Mouse (Mus musculus): ENCODE measurements around the gene H2-DMb2. TPM values are rescaled to one million over a fixed set of nuclear protein-coding genes. Genes with fewer than 3 reads are reported as not detected.

Gene H2-DMb2
- polyA plus RNA-seq, 1 experiment from 2014 or later, result 0.32 TPM

- H3K9ac ChIP-seq (replicated peaks), result peak within 1 kb of the TSS; percentile 99
- H3K9me3 ChIP-seq, result no peaks in the 10 kb centered on the region
- H3K36me3 ChIP-seq, result peaks cover 38% of the 10 kb centered on the region
- H3K27me3 ChIP-seq, result no peaks in the 10 kb centered on the region
- under 1% methylated on average over 96 of the region's 96 CpGs for WGBS
- H3K4me3 ChIP-seq (replicated peaks), result peak within 1 kb of the TSS; percentile 100
- peak; percentile 78 for ATAC-seq
- H3K27ac ChIP-seq, result peak within 1 kb of the TSS; percentile 100
- peaks cover 43% of the 10 kb centered on the region for H3K4me1 ChIP-seq (replicated peaks)
- peak within 1 kb of the TSS; percentile 98 for H3K4me2 ChIP-seq (replicated peaks)
Observed at GRCm38 (mm10) chr17:34119249-34120179, 23.6 kb upstream of the H2-DMb2 start, which contains the start of gene H2-DMa. Gene H2-DMa (plus strand): TSS chr17:34119541.

GRCm38 (mm10) chr17:34120180-34120723 is 22.9 kb upstream of the H2-DMb2 start:
- Histone ChIP-seq H3K4me3 (replicated peaks) (peak overlapping the region; percentile 100), H3K4me2 (replicated peaks) (peak overlapping the region; percentile 98), H3K27me3 (no peaks in the 10 kb centered on the region), H3K36me3 (peaks cover 31% of the 10 kb centered on the region), H3K9ac (replicated peaks) (peak overlapping the region; percentile 99), H3K4me1 (replicated peaks) (peaks cover 45% of the 10 kb centered on the region), H3K27ac (peak overlapping the region; percentile 100), H3K9me3 (no peaks in the 10 kb centered on the region)
- 0% methylated on average over 25 of the region's 42 CpGs for WGBS
- ATAC-seq, result peak; percentile 1; the same call in 1 of the 2 replicates

DNA sequence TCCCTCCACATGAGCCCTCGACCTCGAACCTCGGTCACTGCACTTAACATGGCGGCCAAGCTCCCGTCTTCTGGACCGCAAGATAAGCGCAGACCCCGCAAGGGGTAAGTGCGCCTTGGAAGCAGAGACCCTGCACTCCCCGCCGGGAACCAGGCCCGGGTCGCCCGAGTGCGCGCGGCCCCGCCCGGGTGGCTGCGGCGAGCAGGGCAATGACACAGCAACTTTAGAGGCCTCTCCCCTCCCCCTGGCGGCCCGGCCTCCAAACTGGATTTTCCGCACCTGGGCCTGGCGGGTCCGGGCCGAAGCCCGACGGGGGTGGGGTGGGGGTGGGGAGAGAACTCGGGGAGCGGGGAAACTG is 22.3 kb upstream of the H2-DMb2 start:
- Histone ChIP-seq H3K4me3 (replicated peaks) (peak overlapping the region; percentile 100), H3K36me3 (peaks cover 25% of the 10 kb centered on the region), H3K9me3 (no peaks in the 10 kb centered on the region), H3K27me3 (no peaks in the 10 kb centered on the region), H3K4me2 (replicated peaks) (peak overlapping the region; percentile 98), H3K9ac (replicated peaks) (peak overlapping the region; percentile 99), H3K4me1 (replicated peaks) (peaks cover 40% of the 10 kb centered on the region), H3K27ac (peak overlapping the region; percentile 100)
- ATAC-seq, result 0 out of 2 replicates have a peak, but pooled peaks have one; percentile 7
- under 1% methylated on average over 31 of the region's 31 CpGs for WGBS

DNA sequence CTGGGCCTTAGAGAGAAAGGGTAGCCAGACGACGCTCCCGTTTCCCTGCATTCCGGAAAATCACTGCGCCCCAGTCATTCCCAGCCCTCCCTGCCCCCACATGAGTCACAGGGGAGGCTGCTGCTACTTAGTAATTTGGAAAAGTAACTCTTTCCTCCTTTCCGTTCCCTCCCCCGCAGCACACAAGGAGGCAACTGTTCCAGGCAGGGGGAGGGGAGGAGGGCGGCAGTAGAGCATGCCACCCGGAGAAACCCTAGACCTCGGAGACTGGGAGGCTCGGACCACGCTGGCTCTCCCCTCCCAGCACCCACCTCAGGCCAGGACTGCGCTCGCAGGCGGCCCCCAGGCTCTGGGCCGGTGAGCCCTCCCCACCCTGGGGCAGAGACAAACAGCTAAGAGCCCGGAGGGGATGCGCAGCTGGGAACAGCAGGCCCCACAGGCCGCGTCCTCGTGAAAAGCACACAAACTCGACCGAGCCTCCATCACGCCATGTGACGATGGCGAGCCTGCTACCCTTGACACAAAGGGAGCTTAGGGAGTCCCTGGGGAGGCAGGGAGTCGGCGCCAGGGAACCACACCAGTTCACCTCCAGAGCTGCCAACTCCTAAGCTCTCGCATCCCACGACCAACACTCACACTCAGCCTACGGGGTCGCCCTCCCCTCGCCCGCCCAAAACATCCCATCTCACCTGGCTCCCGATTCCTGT is 21.8 kb upstream of the H2-DMb2 start:
- Histone ChIP-seq H3K9ac (replicated peaks) (peak overlapping the region; percentile 99), H3K4me2 (replicated peaks) (peak overlapping the region; percentile 98), H3K4me3 (replicated peaks) (peak overlapping the region; percentile 100), H3K9me3 (no peaks in the 10 kb centered on the region), H3K4me1 (replicated peaks) (peaks cover 36% of the 10 kb centered on the region), H3K27ac (peak overlapping the region; percentile 100), H3K36me3 (peaks cover 23% of the 10 kb centered on the region), H3K27me3 (no peaks in the 10 kb centered on the region)
- peak; percentile 32 for ATAC-seq
- 0% methylated on average over 33 of the region's 35 CpGs for WGBS

DNA sequence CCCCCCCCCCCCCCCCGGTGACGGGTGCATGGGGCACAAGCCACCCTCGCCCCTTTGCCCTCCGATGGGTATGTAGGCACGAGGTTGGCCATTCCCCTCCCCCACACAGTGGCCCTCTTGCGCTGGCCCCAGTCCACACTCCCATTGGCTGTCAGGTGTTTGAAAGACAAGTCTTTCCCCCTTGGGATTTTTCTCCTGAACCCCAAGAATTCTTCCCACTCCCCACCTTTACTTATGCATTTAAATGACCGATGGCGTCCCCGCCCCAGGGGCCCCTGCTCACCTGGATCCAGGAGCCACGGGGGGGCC is 21.3 kb upstream of the H2-DMb2 start:
- Histone ChIP-seq H3K27ac (peak overlapping the region; percentile 100), H3K27me3 (0 out of 2 replicates have a peak, but pooled peaks cover 3% of the 10 kb centered on the region)
- peak; percentile 10; the same call in 1 of the 2 replicates for ATAC-seq

GRCm38 (mm10) chr17:34122188-34122984 is 20.7 kb upstream of the H2-DMb2 start, which contains the start of gene Brd2:
Gene Brd2 (minus strand): TSS chr17:34122634.
- peak within 1 kb of the TSS; percentile 98 for H3K4me2 ChIP-seq (replicated peaks)
- under 1% methylated on average over 56 of the region's 75 CpGs for WGBS
- no peaks in the 10 kb centered on the region for H3K9me3 ChIP-seq
- 0 out of 2 replicates have a peak, but pooled peaks cover 4% of the 10 kb centered on the region for H3K27me3 ChIP-seq
- peak within 1 kb of the TSS; percentile 100 for H3K27ac ChIP-seq
- H3K4me1 ChIP-seq (replicated peaks), result peaks cover 26% of the 10 kb centered on the region
- ATAC-seq, result peak; percentile 49
- H3K4me3 ChIP-seq (replicated peaks), result peak within 1 kb of the TSS; percentile 100
- peak within 1 kb of the TSS; percentile 99 for H3K9ac ChIP-seq (replicated peaks)
- H3K36me3 ChIP-seq, result peaks cover 15% of the 10 kb centered on the region

More for the DNA sequence above, 21.3 kb upstream of the H2-DMb2 start:
- Histone ChIP-seq H3K9ac (replicated peaks) (peak overlapping the region; percentile 99), H3K4me1 (replicated peaks) (peaks cover 30% of the 10 kb centered on the region), H3K4me2 (replicated peaks) (peak overlapping the region; percentile 98), H3K36me3 (peaks cover 19% of the 10 kb centered on the region), H3K4me3 (replicated peaks) (peak overlapping the region; percentile 100), H3K9me3 (no peaks in the 10 kb centered on the region)
- 2% methylated on average over 10 of the region's 10 CpGs for WGBS

GRCm38 (mm10) chr17:34123111-34123510 is 20.0 kb upstream of the H2-DMb2 start:
- peak overlapping the region; percentile 99 for H3K9ac ChIP-seq (replicated peaks)
- no peak for ATAC-seq
- WGBS, result 2% methylated on average over 7 of the region's 7 CpGs
- H3K4me3 ChIP-seq (replicated peaks), result peak overlapping the region; percentile 100
- H3K4me2 ChIP-seq (replicated peaks), result peak overlapping the region; percentile 98
- H3K27me3 ChIP-seq, result peaks cover 9% of the 10 kb centered on the region; the same call in 1 of the 2 replicates
- peaks cover 27% of the 10 kb centered on the region for H3K4me1 ChIP-seq (replicated peaks)
- H3K36me3 ChIP-seq, result peaks cover 12% of the 10 kb centered on the region
- H3K27ac ChIP-seq, result peak overlapping the region; percentile 100; the same call in 1 of the 2 replicates
- no peaks in the 10 kb centered on the region for H3K9me3 ChIP-seq

GRCm38 (mm10) chr17:34123518-34123917 is 19.6 kb upstream of the H2-DMb2 start:
- Histone ChIP-seq H3K27me3 (peaks cover 11% of the 10 kb centered on the region; the same call in 1 of the 2 replicates), H3K9me3 (no peaks in the 10 kb centered on the region), H3K4me2 (replicated peaks) (peak overlapping the region; percentile 98), H3K36me3 (peaks cover 8% of the 10 kb centered on the region), H3K4me1 (replicated peaks) (peaks cover 31% of the 10 kb centered on the region), H3K9ac (replicated peaks) (peak overlapping the region; percentile 99), H3K4me3 (replicated peaks) (peak overlapping the region; percentile 100), H3K27ac (peak overlapping the region; percentile 30; the same call in 1 of the 2 replicates)
- ATAC-seq, result no peak
- 3% methylated on average over 2 of the region's 2 CpGs for WGBS

DNA sequence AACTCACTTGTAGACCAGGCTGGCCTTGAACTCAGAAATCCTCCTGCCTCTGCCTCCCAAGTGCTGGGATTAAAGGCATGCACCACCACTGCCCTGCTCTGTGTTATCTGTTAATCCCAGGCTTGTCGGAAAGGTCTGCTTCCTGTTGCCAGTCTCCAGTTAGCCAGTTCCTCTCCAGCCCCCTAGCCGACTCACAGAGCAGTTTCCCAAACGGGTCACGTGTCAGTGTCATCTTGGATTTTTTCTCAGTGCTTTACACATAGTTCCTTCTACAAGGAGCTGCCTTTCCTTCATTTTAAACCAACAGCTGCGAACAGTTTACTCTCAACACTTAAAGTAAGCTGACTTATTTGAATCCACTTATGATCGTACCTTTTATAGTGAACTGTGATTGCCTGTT is 18.5 kb upstream of the H2-DMb2 start:
- H3K4me2 ChIP-seq (replicated peaks), result no peak overlapping the region

GRCm38 (mm10) chr17:34126826-34127420 is 16.2 kb upstream of the H2-DMb2 start:
- no peak overlapping the region for H3K4me2 ChIP-seq (replicated peaks)
- H3K9ac ChIP-seq (replicated peaks), result no peak overlapping the region
- 0 out of 2 replicates have a peak, but pooled peaks cover 3% of the 10 kb centered on the region for H3K36me3 ChIP-seq
- no peaks in the 10 kb centered on the region for H3K9me3 ChIP-seq
- H3K4me3 ChIP-seq (replicated peaks), result no peak overlapping the region
- 62% methylated on average over 9 of the region's 9 CpGs for WGBS
- peaks cover 18% of the 10 kb centered on the region for H3K27me3 ChIP-seq
- no peak for ATAC-seq
- no peak overlapping the region for H3K27ac ChIP-seq
- H3K4me1 ChIP-seq (replicated peaks), result peaks cover 40% of the 10 kb centered on the region

More for the DNA sequence above, 18.5 kb upstream of the H2-DMb2 start:
- Histone ChIP-seq H3K9ac (replicated peaks) (no peak overlapping the region), H3K4me1 (replicated peaks) (peaks cover 40% of the 10 kb centered on the region), H3K4me3 (replicated peaks) (no peak overlapping the region), H3K27ac (no peak overlapping the region), H3K9me3 (no peaks in the 10 kb centered on the region), H3K36me3 (0 out of 2 replicates have a peak, but pooled peaks cover 3% of the 10 kb centered on the region), H3K27me3 (peaks cover 18% of the 10 kb centered on the region)
- WGBS, result 88% methylated on average over 6 of the region's 6 CpGs
- ATAC-seq, result no peak

Data from midbrain, embryonic 13.5 days (tissue).